Mouse (Mus musculus) liver, embryonic 14.5 days (tissue): ENCODE results near the gene Car15.

Source experiments
- CTCF ChIP-seq: IDR thresholded peaks from 2 replicates; pipeline ENCODE4 v1.5.1; 2016; ENCODE audit warnings: antibody characterized with exemption, low read depth, control low read depth
- EP300 ChIP-seq: IDR thresholded peaks from 2 replicates; pipeline ENCODE4 v1.6.1; 2016; ENCODE audit warnings: antibody characterized with exemption, low read depth

- TF ChIP-seq CTCF (no peak), EP300 (no peak)
Measured at GRCm38 (mm10) chr16:17828867-17829266, 9.3 kb downstream of the Car15 start.
